Mouse (Mus musculus): ENCODE data around the gene Sprr2a3.
"Not testable (repeated sequence)": the region's sequence is repeated elsewhere in the genome, so short reads cannot be mapped to it uniquely, and the experiment has no call there.

DNA sequence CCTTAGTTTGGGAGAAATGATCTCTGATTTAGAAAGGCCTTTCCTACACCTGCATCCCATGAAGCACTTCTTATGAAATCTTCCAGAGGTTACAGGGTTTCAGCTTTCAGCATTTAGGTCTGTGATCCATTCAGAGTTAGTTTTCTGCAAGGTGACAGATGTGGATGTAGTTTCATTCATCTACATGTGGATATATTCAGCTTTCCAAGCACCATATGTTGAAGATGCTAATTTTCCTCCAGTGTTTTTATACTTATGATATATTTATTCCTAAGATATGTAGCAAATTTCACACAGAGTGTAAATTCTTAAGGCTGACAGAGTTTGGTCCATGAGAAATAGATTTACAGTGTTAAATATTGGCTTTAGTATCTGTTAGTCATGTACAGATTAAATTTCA, 46.5 kb upstream of the Sprr2a3 start:
- TF ChIP-seq CTCF (conservative IDR thresholded peaks at IDR 0.05; ENCODE audit: insufficient read depth, insufficient read length, low read depth, low read length); POLR2A (IDR thresholded peaks at IDR 0.05; ENCODE audit: low read depth, low read length): not testable (repeated sequence)
